Mouse (Mus musculus): ENCODE measurements around the gene Bloc1s4. TPM values are rescaled to one million over a fixed set of nuclear protein-coding genes. Genes with fewer than 3 reads are reported as not detected.

Bloc1s4 gene
- polyA plus RNA-seq, 1 experiment = 31.0 TPM

DNA sequence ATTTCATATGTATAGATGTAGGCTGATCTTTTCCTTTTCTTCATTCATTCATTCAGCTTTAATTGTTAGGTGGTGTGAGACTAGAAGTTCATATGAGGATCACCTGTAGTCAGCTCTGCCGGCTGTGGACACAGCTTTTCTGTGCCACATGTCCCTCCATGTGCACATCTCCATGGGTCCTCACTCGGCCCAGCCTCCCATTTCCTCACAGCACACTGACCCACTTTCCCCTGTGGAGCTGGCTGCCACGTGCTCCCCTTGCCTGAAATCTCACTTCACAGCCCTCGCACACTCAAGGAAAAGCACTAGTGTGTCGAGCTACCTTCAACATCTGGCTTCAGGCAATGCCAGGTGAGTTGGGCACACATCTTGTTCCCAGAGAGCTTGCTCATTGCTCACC is 29.3 kb downstream of the Bloc1s4 start:
- 89% methylated on average over 5 of the region's 5 CpGs for WGBS
- no peak overlapping the region for H3K27ac ChIP-seq (ENCODE audit: insufficient read depth, low read depth, low read length)
- peaks cover 32% of the 10 kb centered on the region for H3K4me1 ChIP-seq (ENCODE audit: control insufficient read depth, insufficient read depth, insufficient read length, low read length)
- H3K36me3 ChIP-seq (ENCODE audit: control insufficient read depth, insufficient read depth, low read length) = no peaks in the 10 kb centered on the region
- no peak overlapping the region for H3K4me3 ChIP-seq (ENCODE audit: low read depth, low read length)
- H3K27me3 ChIP-seq (ENCODE audit: control insufficient read depth, insufficient read depth, low read length) = no peaks in the 10 kb centered on the region
- no peak for TF ChIP-seq POLR2A (IDR thresholded peaks at IDR 0.05; ENCODE audit: low read depth, low read length)

DNA sequence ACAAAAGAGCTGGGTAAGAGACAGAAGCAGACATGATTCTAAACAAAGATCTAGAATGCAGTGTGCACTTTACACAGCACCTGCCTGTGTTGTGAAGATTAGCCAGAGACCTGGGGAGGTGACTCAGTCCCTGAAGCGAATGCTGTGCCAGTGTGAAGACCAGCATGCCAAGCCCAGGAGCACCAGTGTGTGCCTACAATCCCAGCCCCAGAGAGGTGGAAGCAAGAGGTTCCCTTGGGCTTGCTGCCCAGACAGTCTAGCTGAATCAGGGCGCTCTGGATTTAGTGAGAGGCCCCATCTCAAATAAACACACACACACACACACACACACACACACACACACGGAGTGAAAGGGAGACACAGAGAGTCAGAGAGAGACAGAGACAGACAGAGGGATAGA is 30.6 kb downstream of the Bloc1s4 start:
- Histone ChIP-seq H3K27me3 (ENCODE audit: control insufficient read depth, insufficient read depth, low read length) (no peaks in the 10 kb centered on the region), H3K4me1 (ENCODE audit: control insufficient read depth, insufficient read depth, insufficient read length, low read length) (peaks cover 29% of the 10 kb centered on the region), H3K27ac (ENCODE audit: insufficient read depth, low read depth, low read length) (no peak overlapping the region), H3K4me3 (ENCODE audit: low read depth, low read length) (no peak overlapping the region), H3K36me3 (ENCODE audit: control insufficient read depth, insufficient read depth, low read length) (no peaks in the 10 kb centered on the region)
- TF ChIP-seq CTCF (IDR thresholded peaks at IDR 0.05; ENCODE audit: extremely low read depth, insufficient read length, insufficient replicate concordance, low read depth, low read length) (no peak), POLR2A (IDR thresholded peaks at IDR 0.05; ENCODE audit: low read depth, low read length) (no peak)
- WGBS = 59% methylated on average over 3 of the region's 3 CpGs

DNA sequence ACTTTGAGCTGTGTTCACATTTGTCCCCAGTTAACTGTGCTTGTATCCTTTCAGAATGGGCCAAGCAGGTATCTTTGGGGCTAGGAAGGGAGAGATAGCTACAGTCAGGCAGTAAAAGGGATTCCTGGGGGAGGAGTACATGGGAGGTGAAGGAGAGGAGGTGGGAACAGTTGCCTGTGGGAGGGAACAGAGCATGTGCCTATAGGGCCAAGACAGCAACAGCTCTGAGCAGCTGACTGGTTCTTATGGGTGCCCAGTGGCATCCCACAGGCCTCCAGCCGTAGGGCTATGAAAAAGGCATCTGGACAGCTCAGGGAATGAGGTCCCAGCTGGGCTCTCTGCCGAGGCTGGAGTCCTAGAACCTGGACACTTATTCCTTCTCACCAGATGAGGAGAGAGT is 31.6 kb downstream of the Bloc1s4 start:
- Histone ChIP-seq H3K4me3 (ENCODE audit: low read depth, low read length) (no peak overlapping the region), H3K36me3 (ENCODE audit: control insufficient read depth, insufficient read depth, low read length) (no peaks in the 10 kb centered on the region), H3K4me1 (ENCODE audit: control insufficient read depth, insufficient read depth, insufficient read length, low read length) (peaks cover 28% of the 10 kb centered on the region), H3K27ac (ENCODE audit: insufficient read depth, low read depth, low read length) (no peak overlapping the region), H3K27me3 (ENCODE audit: control insufficient read depth, insufficient read depth, low read length) (no peaks in the 10 kb centered on the region)
- TF ChIP-seq POLR2A (IDR thresholded peaks at IDR 0.05; ENCODE audit: low read depth, low read length) (no peak), CTCF (IDR thresholded peaks at IDR 0.05; ENCODE audit: extremely low read depth, insufficient read length, insufficient replicate concordance, low read depth, low read length) (no peak)
- 75% methylated on average over 2 of the region's 2 CpGs for WGBS

- 74% methylated on average over 3 of the region's 3 CpGs for WGBS
- Histone ChIP-seq H3K27ac (ENCODE audit: insufficient read depth, low read depth, low read length) (peak overlapping the region; percentile 80; the same call in 1 of the 2 replicates), H3K4me1 (ENCODE audit: control insufficient read depth, insufficient read depth, insufficient read length, low read length) (peaks cover 20% of the 10 kb centered on the region), H3K4me3 (ENCODE audit: low read depth, low read length) (no peak overlapping the region), H3K36me3 (ENCODE audit: control insufficient read depth, insufficient read depth, low read length) (no peaks in the 10 kb centered on the region), H3K27me3 (ENCODE audit: control insufficient read depth, insufficient read depth, low read length) (no peaks in the 10 kb centered on the region)
- TF ChIP-seq CTCF (IDR thresholded peaks at IDR 0.05; ENCODE audit: extremely low read depth, insufficient read length, insufficient replicate concordance, low read depth, low read length) = no peak
- no peak for TF ChIP-seq POLR2A (IDR thresholded peaks at IDR 0.05; ENCODE audit: low read depth, low read length)
These were observed 33.6 kb downstream of the Bloc1s4 start for GRCm38 (mm10) chr5:36714832-36715231.

- H3K27me3 ChIP-seq (ENCODE audit: control insufficient read depth, insufficient read depth, low read length) = no peaks in the 10 kb centered on the region
- H3K4me1 ChIP-seq (ENCODE audit: control insufficient read depth, insufficient read depth, insufficient read length, low read length) = peaks cover 20% of the 10 kb centered on the region
- peak overlapping the region; percentile 80 for H3K27ac ChIP-seq (ENCODE audit: insufficient read depth, low read depth, low read length)
- 66% methylated on average over 6 of the region's 6 CpGs for WGBS
- TF ChIP-seq POLR2A (IDR thresholded peaks at IDR 0.05; ENCODE audit: low read depth, low read length) = no peak
- no peak for TF ChIP-seq CTCF (IDR thresholded peaks at IDR 0.05; ENCODE audit: extremely low read depth, insufficient read length, insufficient replicate concordance, low read depth, low read length)
- H3K4me3 ChIP-seq (ENCODE audit: low read depth, low read length) = no peak overlapping the region
- H3K36me3 ChIP-seq (ENCODE audit: control insufficient read depth, insufficient read depth, low read length) = no peaks in the 10 kb centered on the region
These were observed 34.8 kb downstream of the Bloc1s4 start for GRCm38 (mm10) chr5:36713693-36714092.

GRCm38 (mm10) chr5:36712553-36713534 is 35.6 kb downstream of the Bloc1s4 start:
- Histone ChIP-seq H3K4me1 (ENCODE audit: control insufficient read depth, insufficient read depth, insufficient read length, low read length) (peaks cover 20% of the 10 kb centered on the region), H3K4me3 (ENCODE audit: low read depth, low read length) (peak overlapping the region; percentile 56), H3K27ac (ENCODE audit: insufficient read depth, low read depth, low read length) (peak overlapping the region; percentile 80), H3K36me3 (ENCODE audit: control insufficient read depth, insufficient read depth, low read length) (no peaks in the 10 kb centered on the region), H3K27me3 (ENCODE audit: control insufficient read depth, insufficient read depth, low read length) (no peaks in the 10 kb centered on the region)
- TF ChIP-seq POLR2A (IDR thresholded peaks at IDR 0.05; ENCODE audit: low read depth, low read length) = peak; percentile 81
- TF ChIP-seq CTCF (IDR thresholded peaks at IDR 0.05; ENCODE audit: extremely low read depth, insufficient read length, insufficient replicate concordance, low read depth, low read length) = no peak
- 4% methylated on average over 31 of the region's 31 CpGs for WGBS

DNA sequence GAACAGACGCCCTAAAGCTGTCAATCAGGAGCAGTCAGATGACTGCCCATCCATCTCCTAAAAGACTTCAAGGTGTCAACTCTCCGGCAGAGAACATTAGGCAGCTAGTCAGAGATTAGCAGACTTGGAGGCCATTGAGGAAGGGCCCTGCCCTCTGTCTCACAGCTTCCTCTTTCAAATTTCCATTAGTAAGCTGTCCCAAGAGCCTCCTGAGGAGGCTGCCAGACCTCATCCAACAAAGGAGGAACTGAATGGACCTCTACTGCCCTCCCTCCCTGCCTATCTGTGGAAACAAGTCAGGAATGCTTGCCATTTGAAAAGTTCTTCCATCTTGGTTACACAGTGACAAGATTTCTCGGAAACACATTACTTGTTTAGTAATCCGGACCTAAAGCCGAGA is 36.6 kb downstream of the Bloc1s4 start:
- Histone ChIP-seq H3K4me3 (ENCODE audit: low read depth, low read length) (no peak overlapping the region), H3K27me3 (ENCODE audit: control insufficient read depth, insufficient read depth, low read length) (no peaks in the 10 kb centered on the region), H3K27ac (ENCODE audit: insufficient read depth, low read depth, low read length) (peak overlapping the region; percentile 80; the same call in 1 of the 2 replicates), H3K4me1 (ENCODE audit: control insufficient read depth, insufficient read depth, insufficient read length, low read length) (peaks cover 20% of the 10 kb centered on the region), H3K36me3 (ENCODE audit: control insufficient read depth, insufficient read depth, low read length) (no peaks in the 10 kb centered on the region)
- TF ChIP-seq CTCF (IDR thresholded peaks at IDR 0.05; ENCODE audit: extremely low read depth, insufficient read length, insufficient replicate concordance, low read depth, low read length) (no peak), POLR2A (IDR thresholded peaks at IDR 0.05; ENCODE audit: low read depth, low read length) (no peak)
- WGBS = 84% methylated on average over 5 of the region's 5 CpGs

Data from small intestine, adult 2 months (tissue).